Comparison of ENCODE assay signal across 8 mouse cellular contexts in genomic region chr10:62919925-62920765, GRCm38 (mm10). TPM values are rescaled to one million over a fixed set of nuclear protein-coding genes. Genes with fewer than 3 reads are reported as not detected.
A peak's percentile ranks its signal among the peaks of the same experiment; 100 is the strongest.
DNase-seq lines count a peak whose midpoint lies in the region; ATAC-seq lines count a peak whose summit lies in the region.

Gene Slc25a16 (plus strand): TSS chr10:62920633.

- 6% methylated on average over 50 of the region's 50 CpGs for WGBS in forebrain, embryonic 14.5 days
- WGBS in neural tube, embryonic 15.5 days, result 7% methylated on average over 50 of the region's 50 CpGs

- H3K4me3 ChIP-seq in forebrain, embryonic 14.5 days (ENCODE audit: low read depth, low read length), result peak within 1 kb of the TSS; percentile 98
- H3K4me3 ChIP-seq in neural tube, embryonic 15.5 days (replicated peaks), result peak within 1 kb of the TSS; percentile 99

- H3K4me1 ChIP-seq in forebrain, embryonic 14.5 days (ENCODE audit: control insufficient read depth, insufficient read depth, low read length), result peaks cover 6% of the 10 kb centered on the region; the same call in 1 of the 2 replicates
- peaks cover 24% of the 10 kb centered on the region for H3K4me1 ChIP-seq in neural tube, embryonic 15.5 days

- intact Hi-C loops in heart, postnatal 14 days (cut with DNase I), result no loop called here

- ATAC-seq in forebrain, embryonic 14.5 days, result peak; percentile 98
- peak; percentile 98 for ATAC-seq in neural tube, embryonic 15.5 days (ENCODE audit: low FRiP score)

- no peaks in the 10 kb centered on the region for H3K9me3 ChIP-seq in forebrain, embryonic 14.5 days (replicated peaks; ENCODE audit: control insufficient read depth, low read length)
- no peaks in the 10 kb centered on the region for H3K9me3 ChIP-seq in neural tube, embryonic 15.5 days (replicated peaks)

- no peaks in the 10 kb centered on the region for H3K36me3 ChIP-seq in forebrain, embryonic 14.5 days (ENCODE audit: control insufficient read depth, insufficient read depth, low read length)
- no peaks in the 10 kb centered on the region for H3K36me3 ChIP-seq in neural tube, embryonic 15.5 days

- no peaks in the 10 kb centered on the region for H3K27me3 ChIP-seq in forebrain, embryonic 14.5 days (replicated peaks; ENCODE audit: control insufficient read depth, insufficient read depth, low read length)
- H3K27me3 ChIP-seq in neural tube, embryonic 15.5 days (replicated peaks), result no peaks in the 10 kb centered on the region

- peak within 1 kb of the TSS; percentile 93 for H3K4me2 ChIP-seq in forebrain, embryonic 14.5 days (ENCODE audit: low read length)
- peak within 1 kb of the TSS; percentile 92 for H3K4me2 ChIP-seq in neural tube, embryonic 15.5 days

- peak within 1 kb of the TSS; percentile 95 for H3K9ac ChIP-seq in forebrain, embryonic 14.5 days (ENCODE audit: low read length)
- H3K9ac ChIP-seq in neural tube, embryonic 15.5 days (replicated peaks), result peak within 1 kb of the TSS; percentile 93

- H3K27ac ChIP-seq in forebrain, embryonic 14.5 days (ENCODE audit: low read depth, low read length), result peak within 1 kb of the TSS; percentile 76
- peak within 1 kb of the TSS; percentile 93 for H3K27ac ChIP-seq in neural tube, embryonic 15.5 days (replicated peaks)

- peak; percentile 86 for DNase-seq in ES-CJ7 (ENCODE audit: low read depth, low spot score)
- peak; percentile 92 for DNase-seq in cerebellum, adult 11 months
- DNase-seq in forebrain, embryonic 14.5 days (ENCODE audit: low spot score), result peak; percentile 95
- peak; percentile 94 to 97 for DNase-seq in heart, postnatal 14 days
- peak; percentile 93 for DNase-seq in layer of hippocampus, adult 11-12 months (ENCODE audit: low spot score)
- peak; percentile 86 to 92 for DNase-seq in lung, adult 18-20 months
- peak; percentile 88 for DNase-seq in testis, postnatal 14 days (ENCODE audit: low spot score)

RNA-seq across cellular contexts. Expression of gene Slc25a16, which starts in this region (rescaled TPM):
- 16.7 and 17.1 TPM in 2 replicates for polyA plus RNA-seq in forebrain, embryonic 14.5 days (2014; fragmentation: Nextera tagmentation; extraction: Ambion mirVana)
- total RNA-seq in heart, postnatal 14 days (2021), result 10 to 100 TPM; 21.9 to 22.3 TPM
- polyA plus RNA-seq in neural tube, embryonic 15.5 days (2015; fragmentation: Nextera tagmentation; extraction: Ambion mirVana), result 13.9 and 14.8 TPM in 2 replicates

Comparison
In these comparisons a context has a peak if more than half of its experiments do, and no peak if none do; other contexts are left out.
1. Peak in every context shown above with its lines: DNase-seq, ATAC-seq, H3K4me3 ChIP-seq and H3K27ac ChIP-seq.